Mouse (Mus musculus) C2C12 (cell line): ENCODE results near the gene Lepr.

ENCODE experiments used
- CTCF ChIP-seq: IDR thresholded peaks from one replicate; pipeline ENCODE4 v1.5.1; 2011; ENCODE audit not compliant: control insufficient read depth, insufficient read depth, insufficient read length
- MYOD1 ChIP-seq: IDR thresholded peaks from one replicate; pipeline ENCODE4 v1.6.1; 2011; ENCODE audit warnings: low read depth; ENCODE audit not compliant: control insufficient read depth, insufficient read length

DNA sequence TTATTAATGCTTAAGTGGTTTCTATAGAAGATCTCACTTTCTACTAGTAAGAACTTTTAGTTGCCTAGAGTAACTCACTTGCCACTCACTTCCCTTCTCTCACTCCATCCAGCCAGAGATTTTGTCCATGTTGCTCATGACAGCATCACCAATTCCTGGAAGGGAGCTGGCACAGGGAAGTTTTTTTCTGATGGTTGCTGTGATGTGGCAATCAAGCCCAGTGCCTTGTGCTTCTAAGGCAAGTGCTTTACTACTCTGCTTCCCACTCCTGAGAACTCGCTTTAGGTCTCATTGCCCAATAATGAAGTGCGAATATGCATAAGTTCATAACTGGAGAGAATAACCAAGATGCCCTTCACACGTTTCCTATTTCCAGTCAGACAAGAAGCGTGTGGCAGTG lies 34.6 kb upstream of the Lepr start:
- TF ChIP-seq MYOD1 (no peak), CTCF (no peak)
